Mouse (Mus musculus): ENCODE measurements around the gene Lrrc61.
"Not testable (repeated sequence)": the region's sequence is repeated elsewhere in the genome, so short reads cannot be mapped to it uniquely, and the experiment has no call there.

The Lrrc61 gene

GRCm38 (mm10) chr6:48554280-48555103 lies at the start of gene Lrrc61:
TSS of gene Lrrc61 (plus strand) at chr6:48554796.
- peak; percentile 99 for DNase-seq

- DNase-seq = no peak
These were observed 46.5 kb upstream of the Lrrc61 start for GRCm38 (mm10) chr6:48508087-48508486.

GRCm38 (mm10) chr6:48510426-48510825 lies 44.2 kb upstream of the Lrrc61 start:
- DNase-seq = no peak

GRCm38 (mm10) chr6:48511861-48512260 lies 42.7 kb upstream of the Lrrc61 start:
- no peak for DNase-seq

- DNase-seq = not testable (repeated sequence)
These were observed 29.7 kb upstream of the Lrrc61 start for GRCm38 (mm10) chr6:48524882-48525281.

GRCm38 (mm10) chr6:48527901-48528300 lies 26.7 kb upstream of the Lrrc61 start:
- no peak for DNase-seq

GRCm38 (mm10) chr6:48529261-48529660 lies 25.3 kb upstream of the Lrrc61 start:
- no peak for DNase-seq

- peak in 1 of 2 experiments; percentile 40 for DNase-seq
These were observed 24.6 kb upstream of the Lrrc61 start for GRCm38 (mm10) chr6:48529871-48530440.

- no peak for DNase-seq
These were observed 23.7 kb upstream of the Lrrc61 start for GRCm38 (mm10) chr6:48530862-48531261.

GRCm38 (mm10) chr6:48533475-48533874 lies 21.1 kb upstream of the Lrrc61 start:
- DNase-seq = no peak

- peak in 1 of 2 experiments; percentile 4 for DNase-seq
These were observed 19.7 kb upstream of the Lrrc61 start for GRCm38 (mm10) chr6:48534913-48535312.

GRCm38 (mm10) chr6:48536091-48536490 lies 18.5 kb upstream of the Lrrc61 start:
- DNase-seq = peak in 1 of 2 experiments; percentile 4

- peak; percentile 96 to 97 for DNase-seq
These were observed 17.3 kb upstream of the Lrrc61 start, which contains the start of gene Atp6v0e2 for GRCm38 (mm10) chr6:48537105-48537954. TSS of gene Atp6v0e2 (plus strand) at chr6:48537615.

- DNase-seq = peak; percentile 79 to 90
These were observed 15.5 kb upstream of the Lrrc61 start for GRCm38 (mm10) chr6:48538841-48539737.

- peak in 1 of 2 experiments; percentile 51 for DNase-seq
These were observed 14.7 kb upstream of the Lrrc61 start for GRCm38 (mm10) chr6:48539860-48540259.

- DNase-seq = no peak
These were observed 13.9 kb upstream of the Lrrc61 start for GRCm38 (mm10) chr6:48540721-48541120.

GRCm38 (mm10) chr6:48541560-48542450 lies 12.8 kb upstream of the Lrrc61 start:
- DNase-seq = no peak

GRCm38 (mm10) chr6:48542631-48543030 lies 12.0 kb upstream of the Lrrc61 start:
- no peak for DNase-seq

- DNase-seq = no peak
These were observed 9.3 kb upstream of the Lrrc61 start for GRCm38 (mm10) chr6:48545251-48545650.

- peak in 1 of 2 experiments; percentile 65 for DNase-seq
These were observed 8.3 kb upstream of the Lrrc61 start for GRCm38 (mm10) chr6:48546271-48546670.

GRCm38 (mm10) chr6:48546858-48547257 lies 7.7 kb upstream of the Lrrc61 start:
- no peak for DNase-seq

Data from cerebellum, postnatal 25 days (tissue).